Mouse (Mus musculus) left cerebral cortex, postnatal 4 days (tissue): ENCODE data around the gene BC034090. TPM values are rescaled to one million over a fixed set of nuclear protein-coding genes. Genes with fewer than 3 reads are reported as not detected.

Source experiments
- DNase-seq: peaks from one replicate; pipeline ENCODE4 v3.0.0-alpha.2; 2022
- intact Hi-C: fragments of 180-260 bp; cut with DNase I; formaldehyde crosslinking; loops from one replicate; pipeline ENCODE4 v1.15.1; 2025
- total RNA-seq, 2 experiments: library from RNA; stranded (reverse); gene quantifications; 2 replicates each; pipeline ENCODE4 v1.2.3; 2021

The BC034090 gene
- total RNA-seq, 2 experiments from 2014 or later: 3.3 to 7.7 TPM

- intact Hi-C loops: loop anchor here (5.0 kb wide), 1 partner anchor 191 kb away; no protein-coding TSS in a partner anchor
- peak; percentile 64 for DNase-seq
Measured at GRCm38 (mm10) chr1:155217865-155218541, 26.2 kb downstream of the BC034090 start.

GRCm38 (mm10) chr1:155216844-155217243 is 27.4 kb downstream of the BC034090 start:
- intact Hi-C loops: loop anchor here (5.0 kb wide), 1 partner anchor 190 kb away; no protein-coding TSS in a partner anchor
- DNase-seq: no peak

GRCm38 (mm10) chr1:155216313-155216712 is 27.9 kb downstream of the BC034090 start:
- DNase-seq: no peak
- intact Hi-C loops: loop anchor here (5.0 kb wide), 1 partner anchor 189 kb away; no protein-coding TSS in a partner anchor

- DNase-seq: peak; percentile 57
- intact Hi-C loops: loop anchor here (5.0 kb wide), 1 partner anchor 188 kb away; no protein-coding TSS in a partner anchor
Measured at GRCm38 (mm10) chr1:155215066-155215764, 29.0 kb downstream of the BC034090 start.

GRCm38 (mm10) chr1:155213912-155214311 is 30.3 kb downstream of the BC034090 start:
- intact Hi-C loops: loop anchor here (5.0 kb wide), 1 partner anchor 117 kb away; the partner anchor contains the start of gene Ier5
- DNase-seq: no peak

- intact Hi-C loops: loop anchor here (5.0 kb wide), 1 partner anchor 116 kb away; the partner anchor contains the start of gene Ier5
- peak; percentile 90 for DNase-seq
Measured at GRCm38 (mm10) chr1:155212936-155213774, 31.1 kb downstream of the BC034090 start.

GRCm38 (mm10) chr1:155212493-155212892 is 31.8 kb downstream of the BC034090 start:
- intact Hi-C loops: loop anchor here (5.0 kb wide), 1 partner anchor 115 kb away; the partner anchor contains the start of gene Ier5
- DNase-seq: peak; percentile 84

- intact Hi-C loops: loop anchor here (5.0 kb wide), 1 partner anchor 115 kb away; the partner anchor contains the start of gene Ier5
- DNase-seq: no peak
Measured at GRCm38 (mm10) chr1:155212081-155212480, 32.2 kb downstream of the BC034090 start.

- no peak for DNase-seq
- intact Hi-C loops: loop anchor here (5.0 kb wide), 1 partner anchor 114 kb away; the partner anchor contains the start of gene Ier5
Measured at GRCm38 (mm10) chr1:155211017-155211416, 33.2 kb downstream of the BC034090 start.

GRCm38 (mm10) chr1:155210011-155210763 is 34.1 kb downstream of the BC034090 start:
- intact Hi-C loops: loop anchor here (5.0 kb wide), 1 partner anchor 113 kb away; the partner anchor contains the start of gene Ier5
- DNase-seq: peak; percentile 95

- DNase-seq: no peak
- intact Hi-C loops: no loop called here
Measured at GRCm38 (mm10) chr1:155207859-155208258, 36.4 kb downstream of the BC034090 start.

- intact Hi-C loops: no loop called here
- DNase-seq: no peak
Measured at GRCm38 (mm10) chr1:155205822-155206660, 38.2 kb downstream of the BC034090 start.

GRCm38 (mm10) chr1:155205311-155205710 is 38.9 kb downstream of the BC034090 start:
- DNase-seq: no peak

GRCm38 (mm10) chr1:155204560-155205162 is 39.6 kb downstream of the BC034090 start:
- intact Hi-C loops: loop anchor here (5.0 kb wide), 1 partner anchor 47 kb away; the partner anchor contains the start of gene Stx6
- DNase-seq: peak; percentile 76

More at GRCm38 (mm10) chr1:155205311-155205710, 38.9 kb downstream of the BC034090 start:
- intact Hi-C loops: no loop called here

GRCm38 (mm10) chr1:155203954-155204353 is 40.3 kb downstream of the BC034090 start:
- DNase-seq: no peak
- intact Hi-C loops: loop anchor here (5.0 kb wide), 1 partner anchor 47 kb away; the partner anchor contains the start of gene Stx6

- DNase-seq: no peak
- intact Hi-C loops: loop anchor here (5.0 kb wide), 1 partner anchor 46 kb away; the partner anchor contains the start of gene Stx6
Measured at GRCm38 (mm10) chr1:155203101-155203500, 41.1 kb downstream of the BC034090 start.

- no peak for DNase-seq
- intact Hi-C loops: loop anchor here (5.0 kb wide), 1 partner anchor 45 kb away; the partner anchor contains the start of gene Stx6
Measured at GRCm38 (mm10) chr1:155202472-155202871, 41.8 kb downstream of the BC034090 start.

GRCm38 (mm10) chr1:155201914-155202313 is 42.3 kb downstream of the BC034090 start:
- no peak for DNase-seq
- intact Hi-C loops: loop anchor here (5.0 kb wide), 1 partner anchor 45 kb away; the partner anchor contains the start of gene Stx6
